Mouse (Mus musculus) mouse embryonic stem cell (cell line): Measurements from ENCODE around the gene Wdr62.
"Not testable (repeated sequence)": the region's sequence is repeated elsewhere in the genome, so short reads cannot be mapped to it uniquely, and the experiment has no call there.

ENCODE experiments used
- in situ Hi-C, 2 experiments: fragments of 300-500 bp; cut with MboI; formaldehyde crosslinking; loops; 1 replicate in 1 of 2; 3 replicates in 1 of 2; pipeline ENCODE4 v1.14.3; 2019 to 2020; ENCODE audit warnings: low sequenced_read_pairs in 2 of 2, low pct_unique_long_range_greater_than_20kb in 1 of 2, mixed read lengths in 1 of 2; ENCODE audit not compliant: unreplicated experiment in 1 of 2

The Wdr62 gene

DNA sequence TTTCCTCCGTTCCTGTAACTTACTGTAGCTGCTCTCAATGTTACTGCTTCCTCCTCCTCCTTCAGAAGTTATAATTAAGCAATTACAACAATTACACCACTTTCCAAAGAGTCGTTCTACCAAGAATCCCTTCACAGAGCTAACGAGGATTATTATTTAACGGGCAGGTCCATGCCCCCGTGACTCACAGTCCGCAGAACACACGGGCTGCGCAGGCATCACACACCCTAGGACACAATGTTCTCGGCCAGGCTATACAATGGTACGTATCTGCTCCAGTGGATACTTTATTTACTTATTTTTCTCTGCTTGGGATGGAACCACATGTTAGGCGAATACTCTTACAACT, 60.2 kb downstream of the Wdr62 start:
- in situ Hi-C loops: no loop called here

GRCm38 (mm10) chr7:30219293-30220007, 60.8 kb downstream of the Wdr62 start:
- in situ Hi-C loops: loop anchor here in 1 of 2 experiments (5.0 kb wide), 1 partner anchor 37 kb away; the partner anchor contains the start of gene Cox7a1

- in situ Hi-C loops: loop anchor here in 1 of 2 experiments (5.0 kb wide), 1 partner anchor 35 kb away; the partner anchor contains the start of gene Cox7a1
Measured at GRCm38 (mm10) chr7:30217277-30217676, 62.9 kb downstream of the Wdr62 start.

GRCm38 (mm10) chr7:30216723-30217151, 63.5 kb downstream of the Wdr62 start:
- in situ Hi-C loops: loop anchor here in 1 of 2 experiments (5.0 kb wide), 1 partner anchor 34 kb away; the partner anchor contains the start of gene Cox7a1

GRCm38 (mm10) chr7:30215875-30216274, 64.3 kb downstream of the Wdr62 start:
- in situ Hi-C loops: loop anchor here in 1 of 2 experiments (5.0 kb wide), 1 partner anchor 34 kb away; the partner anchor contains the start of gene Cox7a1

DNA sequence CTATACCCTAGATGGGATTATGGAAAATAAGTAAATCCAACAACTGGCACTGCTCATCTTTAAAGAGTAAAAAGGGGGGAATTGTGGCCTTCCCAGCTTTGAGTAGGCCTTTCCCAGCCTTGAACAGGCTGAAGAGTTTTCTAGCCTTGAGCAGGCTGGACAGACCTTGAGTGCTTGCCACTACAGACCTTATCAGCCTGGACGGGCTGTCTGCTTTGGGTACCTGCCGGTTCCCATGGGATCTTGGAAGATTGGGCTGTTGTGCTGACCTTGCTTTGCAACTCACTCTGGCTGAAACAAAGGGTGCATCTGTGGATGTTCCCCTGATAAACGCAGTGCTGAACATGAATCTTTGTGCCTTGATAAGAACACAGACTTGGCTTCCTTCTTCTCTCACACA, 66.3 kb downstream of the Wdr62 start:
- in situ Hi-C loops: loop anchor here in 1 of 2 experiments (5.0 kb wide), 1 partner anchor 37 kb away; no protein-coding TSS in a partner anchor

GRCm38 (mm10) chr7:30211025-30211424, 69.2 kb downstream of the Wdr62 start:
- in situ Hi-C loops: loop anchor here in 1 of 2 experiments (5.0 kb wide), 1 partner anchor 34 kb away; no protein-coding TSS in a partner anchor

DNA sequence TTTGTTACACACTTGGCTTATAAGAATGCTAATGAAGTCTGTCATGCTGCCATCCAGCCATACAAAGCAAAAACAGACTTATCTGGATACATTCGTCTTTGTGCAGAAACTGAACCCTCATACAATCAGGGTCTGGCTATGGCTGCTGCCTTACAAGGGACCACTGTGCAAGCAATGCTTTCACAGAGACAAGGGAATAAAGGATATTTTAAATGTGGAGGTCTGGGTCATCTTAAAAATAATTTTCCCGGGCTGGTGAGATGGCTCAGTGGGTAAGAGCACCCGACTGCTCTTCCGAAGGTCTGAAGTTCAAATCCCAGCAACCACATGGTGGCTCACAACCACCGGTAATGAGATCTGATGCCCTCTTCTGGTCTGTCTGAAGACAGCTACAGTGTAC, 73.9 kb downstream of the Wdr62 start:
- in situ Hi-C loops: not testable (repeated sequence)

DNA sequence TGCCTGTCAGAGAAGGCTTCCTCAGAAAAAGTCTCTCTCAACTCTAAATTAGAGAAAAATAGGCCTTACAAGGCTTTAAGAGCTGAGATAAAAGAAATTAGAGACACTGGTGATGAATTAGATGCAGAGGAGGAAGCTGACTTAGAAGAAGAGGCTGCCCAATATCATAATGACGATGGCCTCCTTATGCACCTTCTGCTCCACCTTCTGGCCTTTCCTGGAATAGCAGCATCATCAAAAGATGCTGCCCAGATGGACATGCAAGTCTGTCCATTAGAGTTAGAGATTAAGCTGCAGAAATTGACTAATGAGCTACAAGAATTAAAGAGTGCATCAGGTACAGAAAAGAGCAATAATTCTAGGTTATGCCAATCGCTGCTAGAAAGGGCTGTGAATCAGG, 74.8 kb downstream of the Wdr62 start:
- in situ Hi-C loops: no loop called here

- in situ Hi-C loops: no loop called here
Measured at GRCm38 (mm10) chr7:30204380-30204779, 75.8 kb downstream of the Wdr62 start.

GRCm38 (mm10) chr7:30202895-30203690, 77.1 kb downstream of the Wdr62 start:
- in situ Hi-C loops: no loop called here

DNA sequence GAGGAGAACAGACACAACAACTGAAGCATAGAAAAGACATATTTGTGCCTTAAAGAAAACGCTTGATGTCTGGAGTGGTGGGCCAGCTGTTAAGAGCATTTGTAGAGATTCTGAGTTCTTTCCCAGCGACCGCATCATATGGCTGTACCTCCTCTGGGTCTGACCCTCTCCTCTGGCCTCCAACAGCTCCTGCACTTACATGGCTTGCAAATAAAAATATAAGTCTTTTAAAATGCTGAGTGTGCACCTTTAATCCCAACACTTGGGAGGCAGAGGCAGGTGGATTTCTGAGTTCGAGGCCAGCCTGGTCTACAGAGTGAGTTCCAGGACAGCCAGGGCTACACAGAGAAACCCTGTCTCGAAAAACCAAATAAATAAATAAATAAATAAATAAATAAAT, 79.6 kb downstream of the Wdr62 start:
- in situ Hi-C loops: not testable (repeated sequence)

DNA sequence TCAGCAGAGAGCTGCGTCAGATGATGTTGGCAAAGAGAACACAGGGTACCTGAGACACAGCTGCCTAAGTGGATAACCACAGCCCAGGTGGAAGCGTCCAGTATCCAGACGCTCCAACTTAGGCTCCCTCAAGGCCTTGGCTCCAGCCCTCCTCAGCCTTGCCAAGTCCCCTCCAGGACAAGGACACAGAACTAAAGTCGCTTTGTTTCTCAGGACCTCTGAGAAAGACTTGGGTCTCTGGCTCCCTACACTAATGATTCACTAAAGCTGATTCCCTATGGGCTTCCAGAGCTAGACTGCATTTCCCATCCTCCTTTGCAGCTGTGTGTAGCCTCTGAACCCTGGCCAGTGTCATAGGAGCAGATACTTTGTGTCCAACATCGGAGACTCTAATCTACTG, 80.0 kb downstream of the Wdr62 start:
- in situ Hi-C loops: no loop called here

GRCm38 (mm10) chr7:30199498-30200139, 80.6 kb downstream of the Wdr62 start:
- in situ Hi-C loops: no loop called here

DNA sequence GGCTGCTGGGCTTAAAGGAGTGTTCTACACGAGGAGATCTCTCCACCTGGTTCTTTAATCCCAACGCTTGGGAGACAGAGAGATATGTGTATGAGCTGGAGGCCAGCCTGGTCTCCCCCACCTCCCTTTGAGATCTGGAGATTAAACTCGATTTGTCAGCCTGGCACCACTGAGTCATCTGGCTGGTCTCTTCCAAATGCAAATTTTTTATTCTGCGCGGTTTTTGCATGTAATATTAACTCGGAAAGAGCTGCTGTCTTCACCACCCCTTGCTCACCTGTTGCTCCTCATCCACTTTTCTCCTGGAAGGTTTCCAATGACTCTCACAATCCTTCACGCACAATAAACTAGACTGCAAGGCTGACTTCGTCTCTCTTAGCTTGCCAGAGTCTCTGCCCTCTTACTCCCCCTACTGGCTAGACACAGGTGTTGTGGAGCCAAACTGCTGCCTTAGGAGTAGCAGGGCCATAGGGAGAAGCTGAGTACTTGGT, 81.7 kb downstream of the Wdr62 start, which contains the start of gene Capns1:
Gene Capns1, minus strand, starts transcription at position 331 of the 491 bp plus-strand sequence.
- in situ Hi-C loops: no loop called here

DNA sequence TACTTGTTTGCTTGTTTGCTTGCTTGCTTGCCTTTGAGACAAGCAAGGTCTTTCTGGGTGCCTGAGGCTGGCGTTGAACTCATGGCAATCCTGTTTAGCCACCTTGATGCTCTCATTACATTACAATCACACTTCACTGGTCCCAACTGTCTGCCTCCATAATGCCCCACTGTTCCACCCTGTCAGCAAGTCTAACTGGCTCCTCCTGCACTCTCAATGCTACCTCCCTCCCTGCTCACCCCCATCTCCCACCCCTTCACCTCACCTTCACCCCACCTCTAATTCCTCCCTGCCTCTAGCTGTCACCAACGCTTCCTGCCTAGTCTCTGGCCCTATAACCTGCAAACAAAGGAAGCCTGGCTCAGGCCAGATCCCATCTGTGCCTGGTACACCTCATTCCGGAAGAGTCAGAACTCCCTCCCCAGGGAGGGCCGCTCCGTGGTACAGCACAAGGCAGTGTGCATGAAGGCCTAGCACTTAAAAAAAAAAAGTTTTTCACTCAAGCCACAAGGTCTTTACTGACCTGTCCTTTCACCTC, 82.6 kb downstream of the Wdr62 start:
- in situ Hi-C loops: no loop called here

DNA sequence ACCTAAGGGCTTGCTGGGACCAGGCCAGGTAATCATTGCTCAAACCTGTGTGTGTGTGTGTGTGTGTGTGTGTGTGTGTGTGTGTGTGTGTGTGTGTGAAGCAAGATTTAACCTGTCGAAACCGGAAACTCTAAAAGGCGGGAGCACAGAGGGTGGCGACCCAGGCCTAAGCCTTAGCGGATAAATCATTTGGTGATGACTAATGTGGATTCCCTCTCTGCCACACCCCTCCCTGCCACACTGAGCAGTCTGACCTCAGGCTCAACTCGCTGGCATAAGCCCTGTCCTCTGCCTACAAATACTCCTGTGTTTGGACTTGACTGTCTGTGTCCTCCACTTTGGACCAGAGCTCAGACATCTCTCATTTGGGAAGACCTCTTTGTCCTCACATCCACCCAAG, 84.0 kb downstream of the Wdr62 start:
- in situ Hi-C loops: no loop called here

DNA sequence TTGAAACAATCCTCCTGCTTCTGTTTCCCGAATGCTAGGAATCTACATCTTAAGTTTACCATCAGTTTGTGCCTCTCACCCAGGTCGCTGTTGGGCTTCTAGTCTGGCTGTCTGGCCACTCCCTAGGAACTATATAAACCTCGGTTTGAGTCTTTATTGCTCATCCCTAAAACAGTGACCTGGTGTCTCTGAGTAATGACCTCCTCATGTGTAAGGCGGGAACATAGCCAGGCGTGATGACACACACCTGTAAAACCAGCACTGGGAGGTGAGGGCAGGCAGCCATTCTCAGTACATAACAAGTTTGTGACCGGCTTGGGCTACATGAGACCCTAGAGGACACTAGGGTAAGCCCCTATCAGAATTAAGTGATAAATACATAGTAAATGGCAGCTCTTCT, 84.8 kb downstream of the Wdr62 start:
- in situ Hi-C loops: no loop called here
